Mouse (Mus musculus) heart, postnatal 10 days (tissue): ENCODE measurements around the gene Mgll. TPM values are rescaled to one million over a fixed set of nuclear protein-coding genes. Genes with fewer than 3 reads are reported as not detected.

Source experiments
- DNase-seq, 2 experiments: peaks; one replicate each; pipeline ENCODE4 v3.0.0; 2021
- intact Hi-C: fragments of 180-260 bp; cut with DNase I; formaldehyde crosslinking; loops from one replicate; pipeline ENCODE4 v1.15.1; 2025
- total RNA-seq, 2 experiments: library from RNA; stranded (reverse); gene quantifications; 2 replicates each; pipeline ENCODE4 v1.2.3; 2021

Gene Mgll
- total RNA-seq, 2 experiments from 2014 or later: 187 to 225 TPM

- peak in 1 of 2 experiments; percentile 46 for DNase-seq
- intact Hi-C loops: loop anchor here (2.0 kb wide), 1 partner anchor 77 kb away; no protein-coding TSS in a partner anchor
These were observed 6.8 kb upstream of the Mgll start for GRCm38 (mm10) chr6:88717143-88718032.

GRCm38 (mm10) chr6:88718033-88718725, 6.0 kb upstream of the Mgll start:
- DNase-seq: no peak
- intact Hi-C loops: no loop called here

- intact Hi-C loops: loop anchor here (10.0 kb wide), 1 partner anchor 126 kb away; no protein-coding TSS in a partner anchor
- DNase-seq: no peak
These were observed 3.2 kb upstream of the Mgll start for GRCm38 (mm10) chr6:88721059-88721458.

- no peak for DNase-seq
- intact Hi-C loops: loop anchor here (10.0 kb wide), 1 partner anchor 128 kb away; no protein-coding TSS in a partner anchor
These were observed 1.3 kb upstream of the Mgll start for GRCm38 (mm10) chr6:88722906-88723305.

- intact Hi-C loops: loop anchor here (10.0 kb wide), 1 partner anchor 129 kb away; no protein-coding TSS in a partner anchor
- DNase-seq: no peak
These were observed 353 bp upstream of the Mgll start for GRCm38 (mm10) chr6:88723806-88724312.

- no peak for DNase-seq
- intact Hi-C loops: loop anchor here (10.0 kb wide), 1 partner anchor 131 kb away; no protein-coding TSS in a partner anchor
These were observed 1.4 kb downstream of the Mgll start for GRCm38 (mm10) chr6:88725590-88725989.

- DNase-seq: no peak
- intact Hi-C loops: loop anchor here (2.0 to 10.0 kb wide), 2 partner anchors 32 to 132 kb away; no protein-coding TSS in a partner anchor
These were observed 2.3 kb downstream of the Mgll start for GRCm38 (mm10) chr6:88726252-88727211.

GRCm38 (mm10) chr6:88727490-88727889, 3.3 kb downstream of the Mgll start:
- intact Hi-C loops: loop anchor here (2.0 to 10.0 kb wide), 2 partner anchors 31 to 133 kb away; no protein-coding TSS in a partner anchor
- DNase-seq: no peak

- intact Hi-C loops: loop anchor here (10.0 kb wide), 1 partner anchor 133 kb away; no protein-coding TSS in a partner anchor
- DNase-seq: no peak
These were observed 3.8 kb downstream of the Mgll start for GRCm38 (mm10) chr6:88728054-88728453.

GRCm38 (mm10) chr6:88728515-88728914, 4.3 kb downstream of the Mgll start:
- intact Hi-C loops: loop anchor here (10.0 kb wide), 1 partner anchor 134 kb away; no protein-coding TSS in a partner anchor

GRCm38 (mm10) chr6:88731211-88731751, 7.1 kb downstream of the Mgll start:
- no peak for DNase-seq
- intact Hi-C loops: loop anchor here (5.0 kb wide), 1 partner anchor 96 kb away; no protein-coding TSS in a partner anchor

More at GRCm38 (mm10) chr6:88728515-88728914, 4.3 kb downstream of the Mgll start:
- no peak for DNase-seq

GRCm38 (mm10) chr6:88731991-88732390, 7.8 kb downstream of the Mgll start:
- peak; percentile 84 to 85 for DNase-seq
- intact Hi-C loops: loop anchor here (5.0 kb wide), 1 partner anchor 95 kb away; no protein-coding TSS in a partner anchor

- intact Hi-C loops: loop anchor here (5.0 kb wide), 1 partner anchor 94 kb away; no protein-coding TSS in a partner anchor
These were observed 8.7 kb downstream of the Mgll start for GRCm38 (mm10) chr6:88732643-88733613.

GRCm38 (mm10) chr6:88736337-88736736, 12.1 kb downstream of the Mgll start:
- DNase-seq: no peak
- intact Hi-C loops: no loop called here

More at GRCm38 (mm10) chr6:88732643-88733613, 8.7 kb downstream of the Mgll start:
- DNase-seq: no peak

- intact Hi-C loops: no loop called here
- peak in 1 of 2 experiments; percentile 42 for DNase-seq
These were observed 12.7 kb downstream of the Mgll start for GRCm38 (mm10) chr6:88736741-88737508.

GRCm38 (mm10) chr6:88737509-88737888, 13.3 kb downstream of the Mgll start:
- no peak for DNase-seq
- intact Hi-C loops: no loop called here

- DNase-seq: no peak
- intact Hi-C loops: no loop called here
These were observed 16.8 kb downstream of the Mgll start for GRCm38 (mm10) chr6:88741041-88741440.
